Mouse (Mus musculus) kidney, postnatal 14 days (tissue): ENCODE results near the gene B4galnt1.

Experiments
- DNase-seq: peaks from one replicate; pipeline ENCODE4 v3.0.0; 2022; ENCODE audit warnings: mixed read lengths

B4galnt1 gene

DNA sequence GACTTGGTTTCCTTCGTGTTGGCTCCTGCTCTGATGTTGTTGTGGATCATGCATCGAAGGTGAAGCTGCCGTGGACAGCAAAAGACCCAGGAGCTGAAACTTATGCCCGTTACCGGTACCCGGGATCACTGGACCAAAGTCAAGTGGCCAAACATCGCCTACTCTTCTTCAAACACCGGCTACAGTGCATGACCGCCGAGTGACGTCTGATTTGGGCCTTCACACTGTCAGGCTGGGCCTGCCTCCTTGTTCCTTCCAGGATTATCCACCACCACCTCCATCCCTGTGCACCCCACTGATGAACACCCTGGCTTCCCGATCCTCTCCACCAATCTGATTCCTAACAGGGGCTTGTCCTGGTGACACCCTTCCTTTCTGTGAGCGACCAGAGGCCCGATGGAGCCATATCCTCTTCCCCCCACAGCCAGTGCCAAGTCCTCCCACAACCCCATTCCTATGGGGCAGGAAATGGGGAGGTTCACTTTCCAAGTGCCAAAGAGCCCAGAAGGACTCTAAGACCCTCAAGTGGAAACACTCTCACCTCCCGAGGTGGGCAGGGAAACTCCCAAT, 6.7 kb downstream of the B4galnt1 start:
- no peak for DNase-seq

DNA sequence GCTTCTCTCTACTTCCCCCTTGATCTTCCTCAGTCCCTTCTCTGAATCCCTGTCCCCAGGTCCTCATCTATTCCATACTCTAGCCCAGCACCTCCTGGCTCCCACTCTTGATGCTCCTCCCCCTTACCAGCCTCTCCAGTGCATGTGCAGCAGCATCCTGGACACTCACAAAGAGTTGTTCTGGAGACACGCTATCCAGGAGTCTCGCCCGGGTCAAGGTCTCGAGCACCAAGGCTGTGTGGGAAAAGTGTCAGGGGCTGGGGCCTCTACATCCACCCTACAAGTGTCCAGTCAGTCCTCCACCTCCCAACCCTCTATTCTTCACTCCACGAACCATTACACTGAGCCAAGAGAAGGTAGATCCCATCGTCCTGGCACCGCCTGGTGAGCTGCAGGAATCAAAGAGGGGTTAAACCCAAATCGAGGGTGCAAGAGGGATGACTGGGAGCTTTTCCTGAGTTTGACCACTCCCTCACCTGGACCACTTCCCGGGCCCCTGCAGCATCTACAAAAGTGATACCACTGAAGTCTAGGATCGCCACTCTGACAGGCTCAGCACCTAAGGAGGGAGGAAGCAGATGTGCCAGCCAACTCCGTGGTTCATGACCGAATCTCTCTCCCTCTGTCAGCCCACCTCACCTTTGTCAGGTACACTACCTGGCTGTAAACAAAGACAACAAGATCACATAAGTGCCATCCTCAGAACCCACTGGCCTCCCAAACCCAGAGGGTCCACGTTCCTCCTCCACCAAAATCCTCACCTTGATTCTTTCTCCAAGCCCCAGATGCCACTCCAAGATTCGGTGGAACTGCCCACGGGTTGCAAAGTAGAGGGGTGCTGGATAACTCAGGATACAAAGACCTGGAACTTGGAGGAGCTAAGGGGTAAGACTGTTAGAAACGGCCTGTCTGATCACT, 8.4 kb downstream of the B4galnt1 start:
- DNase-seq = no peak

DNA sequence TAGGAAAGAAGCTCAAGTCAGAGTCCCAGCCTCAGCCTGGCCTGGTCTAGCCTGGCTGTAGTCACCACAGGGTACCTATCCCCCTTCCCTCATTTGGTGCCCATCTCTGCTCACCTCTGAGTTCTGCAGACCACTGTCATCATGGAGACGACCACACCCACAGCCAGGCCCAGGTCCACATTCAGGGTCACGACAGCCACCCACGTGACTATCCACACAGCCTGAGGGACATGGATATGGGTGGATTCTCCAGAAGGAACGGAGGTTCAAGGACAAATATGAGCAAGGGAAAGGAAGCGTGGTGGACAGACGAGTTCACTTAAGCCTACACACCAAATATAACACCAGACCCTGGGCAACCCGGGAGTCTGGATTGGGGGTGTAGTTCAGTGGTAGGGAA, 9.1 kb downstream of the B4galnt1 start:
- no peak for DNase-seq

DNA sequence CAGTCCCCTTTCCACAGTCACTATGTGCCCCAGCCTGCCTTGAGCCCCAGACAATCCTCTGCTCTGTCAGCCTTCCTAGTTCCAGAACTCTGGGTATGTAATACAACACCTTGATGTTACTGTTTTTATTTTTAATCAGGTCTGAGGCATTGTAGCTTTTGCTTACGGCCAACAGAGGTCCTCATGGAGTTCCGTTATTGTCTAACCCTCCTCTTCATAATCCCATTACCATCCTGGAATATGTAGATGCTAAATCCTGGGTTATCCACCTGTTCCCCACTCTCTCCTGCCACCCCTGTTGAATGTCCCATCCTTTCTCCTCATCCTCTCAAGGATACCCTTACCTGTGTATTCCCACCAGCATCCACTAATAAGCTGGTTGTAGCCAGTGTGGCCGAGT, 11.2 kb downstream of the B4galnt1 start:
- DNase-seq = no peak

DNA sequence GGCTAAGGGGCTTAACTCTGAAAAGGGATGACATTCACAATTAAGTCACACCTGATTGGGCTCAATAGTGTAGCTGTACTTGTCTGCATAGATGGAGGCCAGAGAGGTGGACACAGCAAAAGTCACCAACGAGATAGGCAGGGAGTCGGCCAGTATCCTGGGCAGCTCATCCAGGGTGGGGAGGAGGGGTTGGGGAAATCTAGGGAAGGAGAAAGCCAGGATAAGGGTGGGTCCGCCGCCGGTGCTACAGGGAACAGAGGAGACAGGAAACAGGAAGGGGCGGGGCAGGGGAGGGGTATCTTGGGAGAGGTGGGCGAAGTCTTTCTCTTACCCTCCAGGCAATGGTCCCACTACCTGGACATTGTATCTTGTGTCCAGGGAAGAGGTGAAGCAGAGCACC, 11.7 kb downstream of the B4galnt1 start:
- DNase-seq = no peak

DNA sequence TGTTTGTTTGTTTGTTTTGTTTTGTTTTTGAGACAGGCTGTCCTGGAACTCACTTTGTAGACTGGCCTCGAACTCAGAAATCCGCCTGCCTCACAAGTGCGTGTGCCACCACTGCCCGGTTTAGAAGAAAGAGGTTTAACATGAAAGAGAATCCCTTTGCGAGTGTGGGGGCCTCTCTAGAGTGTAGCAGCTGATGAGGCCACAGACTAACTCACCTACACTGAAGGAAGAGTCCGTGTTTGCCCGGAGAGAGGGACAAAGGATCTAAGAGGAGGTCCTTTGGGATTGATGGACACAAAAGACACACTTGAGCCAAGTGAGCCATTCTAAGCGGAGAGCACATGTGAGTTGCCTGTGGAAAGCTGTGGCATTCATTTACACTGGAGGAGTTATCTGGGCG, 12.2 kb downstream of the B4galnt1 start:
- no peak for DNase-seq

DNA sequence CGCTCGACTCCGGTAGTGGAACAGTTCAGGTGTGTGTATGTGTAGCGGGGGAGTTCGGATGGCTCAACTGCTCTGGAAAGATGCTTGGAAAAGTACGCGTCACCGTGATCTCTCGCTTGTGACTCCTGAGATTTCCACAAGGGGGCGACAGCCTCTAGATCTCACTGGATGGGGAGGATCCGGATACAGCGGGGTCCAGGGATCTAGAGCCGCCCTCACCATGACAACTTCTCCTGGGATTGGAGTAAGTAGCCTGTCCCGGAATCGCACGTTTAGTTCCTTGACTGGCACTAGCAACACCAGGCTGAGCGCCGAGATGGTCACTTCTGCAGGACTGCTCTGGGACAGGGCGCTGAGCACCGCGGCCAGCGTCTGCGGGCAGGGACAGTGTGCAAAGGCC, 12.7 kb downstream of the B4galnt1 start:
- DNase-seq = peak; percentile 79

DNA sequence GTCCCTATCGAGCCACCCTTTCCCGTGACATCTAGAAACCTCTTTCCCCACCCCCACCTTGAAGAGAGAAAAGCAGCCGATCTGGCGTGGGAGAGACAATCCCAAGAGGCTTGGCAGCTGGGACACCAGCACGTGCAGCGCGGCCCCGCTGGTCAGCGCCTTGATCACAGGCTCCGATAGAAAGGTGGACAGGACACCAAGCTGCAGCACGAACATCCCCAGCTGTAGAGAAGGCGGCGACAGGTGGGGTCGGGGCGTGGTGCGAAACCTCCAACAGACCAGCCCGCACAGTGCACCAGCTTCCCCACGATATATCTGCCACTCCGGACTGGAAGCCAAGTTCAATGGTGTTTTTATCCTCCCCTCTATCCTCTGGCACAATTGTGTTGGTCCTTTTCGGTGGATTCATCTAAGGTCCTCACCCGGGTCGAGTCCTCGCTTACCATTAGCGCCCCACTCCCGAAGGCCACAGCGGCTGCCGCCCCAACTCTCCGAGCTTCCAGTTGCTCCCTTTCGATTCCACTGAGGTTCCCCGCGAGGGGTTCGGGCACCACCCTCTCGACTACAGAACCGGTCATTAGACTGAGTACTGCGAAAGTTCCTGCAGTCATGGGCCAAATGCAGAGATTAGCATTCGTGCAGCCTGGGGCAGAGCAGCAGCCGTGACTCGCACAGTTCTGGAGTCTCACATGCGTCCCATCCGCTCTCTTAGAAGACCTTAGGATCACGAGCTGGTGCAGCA, 13.4 kb downstream of the B4galnt1 start:
- no peak for DNase-seq

DNA sequence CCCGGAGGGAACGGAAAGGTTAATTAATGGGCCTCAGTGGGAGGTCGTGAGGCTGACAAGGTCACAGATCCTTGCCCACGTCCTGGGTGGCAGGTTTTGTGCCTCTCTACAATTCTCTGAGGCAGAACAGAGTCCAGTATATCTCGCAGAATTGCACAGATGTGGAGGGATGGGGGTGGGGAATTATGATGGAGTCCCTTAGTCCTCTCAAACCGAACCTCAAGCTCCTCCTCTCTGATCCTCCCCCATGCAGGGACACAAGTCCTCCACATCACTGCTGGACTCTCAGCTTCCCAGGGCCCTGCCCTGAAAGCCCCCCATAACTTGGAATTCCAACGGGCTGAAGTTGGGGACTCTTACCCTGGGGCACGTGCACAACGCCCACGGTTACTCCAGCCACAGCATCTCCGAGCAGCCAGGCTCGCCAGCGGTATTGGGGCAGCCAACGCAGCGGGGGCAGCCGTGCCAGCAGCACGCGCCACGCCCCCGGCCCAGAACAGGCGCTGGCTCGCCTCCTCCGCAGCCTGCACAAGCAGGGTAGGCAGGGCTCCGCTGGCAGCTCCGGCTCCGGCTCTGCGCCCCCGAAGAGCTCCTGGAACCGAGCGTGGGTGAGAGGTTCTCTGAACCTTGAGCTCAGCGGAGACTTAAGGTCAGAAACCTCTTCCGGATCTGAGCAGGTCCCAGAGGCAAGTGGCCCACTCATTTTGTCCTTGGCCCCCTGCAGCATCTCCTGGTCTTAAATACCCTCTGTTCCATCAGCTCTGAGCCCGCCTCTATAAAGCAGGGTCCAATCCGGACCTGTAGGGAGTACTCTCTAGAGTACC, 15.1 kb downstream of the B4galnt1 start, which contains the start of gene Slc26a10:
Gene Slc26a10, minus strand, starts transcription at position 775 of the 824 bp plus-strand sequence.
- no peak for DNase-seq

DNA sequence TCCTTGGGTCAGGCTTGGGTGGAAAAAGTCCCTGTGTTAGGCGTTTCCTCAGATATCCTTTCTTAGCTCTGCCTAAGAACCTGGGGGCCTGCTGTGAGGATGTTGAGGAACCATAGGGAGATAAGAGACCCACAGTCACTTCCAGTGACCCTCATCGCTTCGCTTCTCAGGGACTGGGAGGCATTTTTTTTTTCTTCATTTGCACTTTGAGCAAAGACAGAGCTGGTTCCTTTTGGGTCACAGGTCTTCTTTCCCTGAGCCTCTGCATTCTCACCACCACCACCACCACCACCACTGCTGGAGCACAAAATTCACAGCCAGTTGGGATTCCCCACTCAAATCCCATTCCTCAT, 15.6 kb downstream of the B4galnt1 start:
- no peak for DNase-seq

DNA sequence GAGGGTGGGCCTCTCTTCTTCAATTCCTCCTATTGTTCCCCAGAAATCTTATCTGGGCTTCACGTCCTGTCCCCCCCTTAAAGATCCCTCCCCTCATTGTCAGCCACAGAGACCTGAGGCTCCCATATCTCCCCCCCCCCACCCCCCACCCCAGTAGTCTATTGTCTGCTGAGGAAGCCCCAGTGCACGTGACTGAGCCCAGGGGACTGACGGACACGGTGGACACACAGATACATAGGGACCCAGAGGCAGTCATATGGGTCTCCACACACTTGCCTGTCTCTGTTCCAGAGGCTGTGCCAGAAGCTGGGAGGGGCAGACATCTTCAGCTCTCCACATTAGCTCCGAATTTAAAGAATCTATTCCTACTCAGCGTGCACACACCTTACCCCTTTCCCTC, 16.5 kb downstream of the B4galnt1 start:
- no peak for DNase-seq

DNA sequence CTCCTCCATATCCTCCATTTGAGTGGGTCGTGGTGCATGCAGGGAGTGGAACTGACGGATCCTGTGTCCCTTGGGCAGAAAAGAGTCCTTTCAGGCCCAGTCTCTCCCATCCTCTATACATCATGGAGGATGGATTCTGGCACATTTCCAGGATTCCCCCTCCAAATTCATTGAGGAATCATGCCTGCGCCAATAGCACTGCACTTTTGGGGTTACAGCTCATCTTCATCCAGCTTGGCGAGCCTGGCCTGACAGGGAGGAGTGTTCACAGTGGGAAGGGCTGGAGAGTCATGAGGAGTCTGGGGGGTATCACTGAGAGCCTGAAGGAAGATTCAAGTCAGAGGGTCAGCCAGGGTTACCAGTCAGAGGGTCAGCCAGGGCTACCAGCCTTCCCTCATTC, 17.6 kb downstream of the B4galnt1 start:
- DNase-seq = no peak

DNA sequence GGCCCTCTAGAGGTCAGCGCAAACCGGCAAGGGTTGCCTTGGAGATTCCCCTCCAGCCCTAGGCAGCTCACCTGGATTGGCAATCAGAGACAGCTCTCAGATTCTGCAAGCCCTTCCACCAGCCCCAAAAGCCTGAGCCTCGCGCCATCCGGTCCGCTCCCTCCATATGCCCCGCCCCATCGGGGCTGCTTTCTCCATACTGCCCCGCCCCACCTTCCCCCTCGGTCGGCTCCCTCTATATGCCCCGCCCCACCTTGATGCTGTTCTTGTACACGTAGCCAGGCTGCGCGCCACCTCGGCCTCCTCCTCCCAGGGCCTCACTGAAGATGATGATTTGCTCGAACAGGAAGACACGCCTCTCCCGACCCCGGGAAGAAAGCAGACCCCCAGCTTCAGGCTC, 18.7 kb downstream of the B4galnt1 start:
- no peak for DNase-seq

DNA sequence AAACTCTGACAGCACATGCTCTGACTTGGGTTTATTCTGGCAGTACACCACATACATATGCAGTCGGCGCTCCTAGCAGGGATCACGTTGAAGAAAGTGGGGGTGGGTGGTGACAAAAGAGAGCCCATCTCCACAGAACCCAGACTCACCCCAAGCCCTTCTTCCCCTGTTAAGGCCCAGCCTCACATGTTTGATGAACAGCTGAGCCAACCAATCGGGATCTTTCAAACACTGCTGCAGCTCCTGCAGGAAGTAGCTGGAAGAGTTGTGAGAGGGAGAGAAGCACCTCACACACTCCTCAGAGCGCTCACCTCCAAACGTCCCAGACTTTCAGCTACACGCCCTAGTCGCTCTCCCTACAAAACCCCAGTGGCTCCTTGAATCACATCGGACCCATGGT, 20.1 kb downstream of the B4galnt1 start:
- DNase-seq = no peak

DNA sequence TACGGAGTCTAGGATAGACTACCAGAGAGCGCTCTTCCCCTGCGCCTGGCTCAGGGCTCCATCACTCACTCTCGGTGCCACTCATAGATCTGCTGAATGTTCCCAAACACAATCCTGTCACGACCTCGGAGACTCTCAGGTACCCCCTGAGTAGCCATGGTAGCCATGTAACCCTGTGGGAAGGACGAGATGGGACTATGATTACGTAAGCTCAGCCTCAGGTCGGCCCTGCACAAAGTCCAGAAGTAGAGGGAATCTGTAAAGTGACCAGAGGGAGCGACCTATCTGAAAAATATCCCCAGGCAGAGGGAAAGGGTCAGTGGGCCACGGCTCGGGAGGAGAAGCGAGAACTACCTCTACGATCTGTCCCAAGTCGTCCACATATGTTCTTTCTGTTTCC, 20.5 kb downstream of the B4galnt1 start:
- DNase-seq = no peak

DNA sequence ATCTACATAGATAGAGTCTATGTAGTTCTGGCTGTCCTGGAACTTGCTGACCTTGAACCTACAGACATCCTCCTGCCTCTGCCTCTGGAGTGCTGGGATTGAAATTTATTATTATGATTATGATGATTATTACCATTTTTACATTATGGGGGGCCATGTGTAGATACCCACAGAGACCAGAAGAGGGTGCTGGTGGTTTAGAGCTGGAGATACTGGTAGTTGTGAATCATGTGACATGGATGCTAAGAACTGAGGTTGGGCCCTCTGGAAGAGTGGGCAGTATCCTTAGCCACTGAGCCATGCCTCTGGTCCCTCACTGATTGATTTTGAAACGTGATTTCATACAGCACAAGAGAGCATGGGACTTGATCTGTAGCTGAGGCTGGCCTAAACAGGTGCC, 21.4 kb downstream of the B4galnt1 start:
- DNase-seq = no peak

DNA sequence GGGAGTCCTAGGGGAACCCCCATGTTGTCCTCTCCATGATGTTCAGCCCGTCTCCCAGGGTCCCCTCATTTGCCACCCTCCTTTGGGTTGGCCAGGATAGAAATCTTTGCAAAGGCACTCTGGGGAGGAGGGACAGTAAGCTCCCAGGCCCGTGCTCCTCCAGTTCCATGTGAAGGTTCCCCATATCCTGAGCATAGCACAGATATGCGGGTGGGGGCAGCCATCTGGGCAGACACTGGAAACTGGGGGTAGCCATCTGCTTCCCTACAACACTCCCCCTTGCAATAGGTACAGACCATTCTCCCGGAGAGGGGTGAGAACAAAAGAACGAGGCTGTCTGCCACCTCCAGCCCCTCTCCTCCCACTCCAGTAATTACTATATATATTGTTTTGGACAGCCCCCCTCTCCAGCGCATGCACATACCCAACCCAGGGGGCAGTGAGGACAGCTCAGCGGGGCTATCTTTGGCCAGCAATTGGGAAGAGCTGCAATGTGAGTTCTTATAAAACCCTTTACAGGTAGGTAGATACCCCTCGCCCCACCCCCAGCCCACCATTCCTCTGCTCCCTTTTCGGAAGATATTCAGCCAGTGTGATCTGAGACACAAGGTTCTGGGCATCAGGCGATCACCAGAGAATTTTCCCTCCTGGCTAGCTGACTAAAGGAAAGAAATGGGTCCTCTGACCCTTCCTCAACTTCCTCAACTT, 22.5 kb downstream of the B4galnt1 start:
- DNase-seq = no peak

DNA sequence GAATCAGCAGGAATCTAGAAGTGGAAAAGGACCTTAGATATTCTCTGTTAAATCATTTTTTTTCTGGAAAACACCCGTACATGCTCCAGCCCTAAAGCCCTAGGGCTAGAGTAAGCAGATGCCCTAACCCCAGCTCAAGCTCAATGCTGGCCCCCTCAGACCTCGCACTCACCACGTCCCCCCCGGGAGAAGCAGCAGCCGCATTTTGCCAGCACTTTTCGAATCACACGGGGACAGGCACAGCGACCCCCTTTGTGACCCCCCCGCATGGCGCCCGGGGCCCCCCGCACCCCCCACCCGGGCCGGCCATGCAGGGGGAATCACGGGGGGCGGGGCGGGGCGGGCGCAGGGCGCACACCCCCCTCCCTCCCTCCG, 23.0 kb downstream of the B4galnt1 start:
- no peak for DNase-seq

DNA sequence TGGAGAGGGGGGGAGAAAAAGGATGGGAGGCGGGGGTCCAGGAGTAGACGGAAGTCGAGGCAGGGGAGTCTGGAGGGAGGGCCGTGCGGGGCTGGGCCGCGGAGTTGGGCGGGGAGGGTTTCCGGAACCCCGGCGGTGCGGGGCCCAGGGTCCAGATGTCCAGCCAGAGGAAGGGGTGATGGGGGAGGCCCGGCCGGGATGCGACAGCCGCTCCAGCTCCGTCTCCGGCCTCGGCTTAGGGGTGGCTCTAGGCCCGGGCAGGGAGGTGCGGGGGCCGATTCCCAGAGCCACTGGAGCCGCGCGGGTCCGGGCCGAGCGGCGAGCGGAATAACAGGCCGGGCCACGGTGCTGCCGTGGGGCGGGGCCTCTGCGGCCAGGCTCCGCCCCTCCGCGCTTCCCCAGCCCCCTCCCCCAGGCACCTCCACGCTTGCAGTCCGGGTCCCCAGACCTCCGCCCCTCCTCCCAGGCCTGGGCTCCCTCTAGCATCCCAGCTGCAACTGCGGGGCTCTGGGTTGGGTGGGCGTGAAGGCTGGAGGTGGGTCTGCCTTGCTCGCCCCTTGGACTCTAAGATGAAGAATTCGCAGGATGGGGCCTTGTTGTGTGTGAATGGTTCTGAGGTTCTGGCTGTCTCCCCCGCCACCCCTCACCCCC, 23.6 kb downstream of the B4galnt1 start:
- DNase-seq = peak; percentile 78

DNA sequence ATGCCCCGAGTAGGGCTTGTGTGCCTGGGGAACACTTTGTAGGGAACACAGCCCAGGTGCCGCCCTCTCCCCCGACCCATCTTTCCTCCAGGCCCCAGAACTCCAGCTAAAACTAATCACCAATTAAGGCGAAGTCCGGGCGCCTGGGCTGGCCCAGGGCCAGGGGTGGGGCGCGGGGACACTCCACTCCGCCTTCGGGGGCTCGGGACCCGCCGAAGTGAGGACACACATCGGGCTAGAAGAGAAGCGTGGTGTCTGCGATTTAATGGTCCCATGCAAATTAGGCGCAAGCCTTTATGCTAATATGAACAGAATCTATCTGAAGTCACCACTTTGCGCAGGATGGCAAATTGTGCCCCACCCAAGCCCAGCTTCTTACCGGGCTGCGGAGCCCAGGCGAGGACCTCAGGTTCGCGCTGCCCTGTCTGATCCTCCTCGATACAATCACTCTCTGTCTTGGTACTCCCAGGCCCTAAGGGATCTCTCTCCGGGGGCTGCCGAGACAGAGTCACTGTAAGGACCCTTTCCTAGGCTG, 24.2 kb downstream of the B4galnt1 start:
- peak; percentile 53 for DNase-seq

DNA sequence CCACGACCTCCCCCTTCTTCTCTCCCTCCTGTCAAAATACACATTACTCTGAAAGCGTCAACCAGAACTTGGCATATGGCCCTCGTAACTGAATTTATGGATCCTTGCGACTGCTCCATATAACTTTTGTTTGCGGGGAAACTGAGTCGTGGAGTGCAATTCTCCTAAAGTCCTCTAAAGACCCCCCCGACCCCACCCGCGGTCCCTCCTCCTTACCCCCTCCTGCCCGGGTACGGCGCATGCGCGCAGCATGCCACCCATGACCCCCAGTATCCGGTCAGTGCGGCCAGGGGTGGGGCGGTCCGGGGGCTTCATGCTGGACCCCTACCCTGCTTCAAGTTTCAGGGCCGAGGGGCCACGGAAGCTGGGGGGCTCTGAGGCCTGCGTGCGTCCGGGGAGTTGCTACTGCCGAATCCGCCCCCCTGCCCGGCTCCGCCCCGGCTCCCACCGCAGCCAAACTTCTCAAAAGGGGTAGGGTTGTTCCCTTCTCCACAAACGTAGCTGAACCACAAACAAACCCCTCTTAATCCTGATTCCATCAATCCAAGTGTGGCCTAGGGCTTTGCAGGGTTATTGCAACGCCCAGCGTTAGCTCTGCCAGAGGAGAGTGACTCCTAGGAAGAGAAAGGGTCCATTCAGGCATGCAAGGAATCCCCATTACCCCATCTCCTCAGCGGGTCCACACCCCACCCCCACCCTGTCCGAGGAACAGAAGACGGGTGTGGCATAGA, 24.8 kb downstream of the B4galnt1 start, which contains the start of gene Arhgef25:
Gene Arhgef25, minus strand, starts transcription at position 433 of the 731 bp plus-strand sequence.
- DNase-seq = peak; percentile 70
